Mouse (Mus musculus): ENCODE measurements around the gene Ano4.

The Ano4 gene

GRCm38 (mm10) chr10:89289290-89289689 lies 55.3 kb downstream of the Ano4 start:
- DNase-seq (ENCODE audit: extremely low read depth, low read depth): no peak

DNA sequence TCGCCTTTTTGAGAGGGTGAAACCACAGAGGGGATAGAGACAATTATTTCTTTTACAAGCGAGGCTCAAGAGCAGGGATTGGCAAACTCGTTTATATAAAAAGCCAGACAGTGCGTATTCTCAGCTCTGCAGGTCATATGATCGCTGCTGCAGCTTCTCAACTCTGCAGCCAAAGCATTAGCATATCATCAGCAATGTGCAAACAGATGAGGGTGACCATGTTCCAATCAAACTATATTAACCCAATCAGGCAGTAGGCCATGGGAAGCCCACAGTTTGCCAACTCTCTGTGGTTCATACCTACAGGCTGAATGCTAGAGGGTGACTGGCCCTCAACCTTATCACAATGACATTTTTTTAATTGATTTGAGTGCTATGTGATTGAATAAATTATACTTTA lies 64.2 kb downstream of the Ano4 start:
- no peak for DNase-seq (ENCODE audit: extremely low read depth, low read depth)

GRCm38 (mm10) chr10:89273001-89273680 lies 71.4 kb downstream of the Ano4 start:
- DNase-seq (ENCODE audit: extremely low read depth, low read depth): no peak

DNA sequence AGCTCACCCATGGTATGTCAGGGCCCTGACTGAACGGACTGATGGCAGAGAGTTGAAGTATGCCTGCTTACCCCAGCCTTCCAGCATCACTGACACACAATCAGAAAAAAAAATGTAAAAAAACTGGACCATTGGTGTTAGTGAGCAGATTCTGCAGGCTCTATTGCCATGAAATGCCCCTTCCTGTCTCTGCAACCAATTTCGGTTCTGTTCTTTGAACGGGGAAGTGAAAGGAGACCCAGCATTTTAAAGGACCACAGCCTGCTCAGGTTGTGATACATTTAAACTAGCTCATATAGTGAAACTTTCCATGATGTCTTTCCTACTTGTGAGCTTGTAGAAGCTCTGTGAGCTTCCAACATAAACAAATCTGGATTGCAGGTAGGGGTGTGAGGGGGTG lies 77.2 kb downstream of the Ano4 start:
- DNase-seq (ENCODE audit: extremely low read depth, low read depth): no peak

- no peak for DNase-seq (ENCODE audit: extremely low read depth, low read depth)
Measured at GRCm38 (mm10) chr10:89263396-89263795, 81.2 kb downstream of the Ano4 start.

GRCm38 (mm10) chr10:89257457-89258381 lies 86.8 kb downstream of the Ano4 start:
- no peak for DNase-seq (ENCODE audit: extremely low read depth, low read depth)

GRCm38 (mm10) chr10:89256762-89257456 lies 87.7 kb downstream of the Ano4 start:
- DNase-seq (ENCODE audit: extremely low read depth, low read depth): no peak

DNA sequence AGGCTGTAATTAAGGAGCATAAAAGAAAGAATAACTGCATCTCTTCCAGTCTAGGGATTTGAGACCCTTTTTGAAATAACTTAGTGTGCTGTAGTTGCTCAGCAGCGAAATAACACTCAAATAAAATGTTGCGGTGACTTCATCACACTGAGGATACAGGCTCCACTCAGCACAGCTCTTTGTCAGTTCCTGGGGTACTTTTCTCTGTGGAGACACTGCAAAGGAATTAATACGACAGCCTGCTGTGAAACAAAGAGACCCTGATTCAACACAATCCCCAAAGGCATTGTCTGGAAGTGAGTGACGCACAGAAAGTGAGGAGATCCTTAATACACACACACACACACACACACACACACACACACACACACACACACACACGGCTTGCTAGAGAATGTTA lies 89.8 kb downstream of the Ano4 start:
- no peak for DNase-seq (ENCODE audit: extremely low read depth, low read depth)

DNA sequence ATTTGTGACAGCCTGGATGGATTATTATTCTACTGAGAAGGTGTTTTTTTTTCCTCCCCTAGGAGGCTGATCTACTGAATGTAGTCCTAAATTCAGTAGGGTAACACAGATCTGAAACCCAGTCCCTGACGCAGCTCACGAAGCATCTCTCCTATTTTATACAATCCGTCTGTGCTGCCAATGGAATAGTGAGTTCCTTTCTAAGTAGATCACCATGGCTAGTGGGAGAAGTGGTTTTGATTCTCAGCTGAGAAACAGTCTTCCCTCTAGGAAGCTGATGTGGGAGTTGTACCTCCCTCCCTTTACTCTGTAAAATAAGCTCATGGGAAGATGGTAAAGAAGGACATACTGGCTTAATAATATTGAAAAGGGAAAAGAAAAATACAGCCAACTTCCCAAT lies 90.8 kb downstream of the Ano4 start:
- DNase-seq (ENCODE audit: extremely low read depth, low read depth): no peak

GRCm38 (mm10) chr10:89252636-89253035 lies 91.9 kb downstream of the Ano4 start:
- no peak for DNase-seq (ENCODE audit: extremely low read depth, low read depth)

GRCm38 (mm10) chr10:89243808-89244207 lies 100.8 kb downstream of the Ano4 start:
- DNase-seq (ENCODE audit: extremely low read depth, low read depth): no peak

DNA sequence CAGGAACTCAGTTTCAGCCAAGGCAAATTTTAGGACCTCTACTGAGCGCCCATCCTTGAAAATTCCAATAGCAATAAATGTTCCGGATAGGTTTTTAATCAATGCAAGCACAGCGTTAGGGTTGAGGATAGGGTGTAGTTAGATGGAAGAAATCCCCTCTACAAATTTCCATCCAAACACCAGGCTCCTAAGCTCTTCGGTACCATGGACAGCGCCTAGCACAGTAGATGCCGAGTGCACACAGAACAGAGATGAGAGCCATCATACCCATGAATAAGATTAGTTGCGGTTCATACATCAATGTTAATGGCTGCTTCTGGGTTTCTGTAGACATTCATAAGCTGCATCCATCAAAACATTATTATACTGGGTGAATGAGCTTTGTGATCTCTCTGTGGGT lies 120.0 kb downstream of the Ano4 start:
- no peak for DNase-seq (ENCODE audit: extremely low read depth, low read depth)

GRCm38 (mm10) chr10:89222284-89222989 lies 122.1 kb downstream of the Ano4 start:
- no peak for DNase-seq (ENCODE audit: extremely low read depth, low read depth)

DNA sequence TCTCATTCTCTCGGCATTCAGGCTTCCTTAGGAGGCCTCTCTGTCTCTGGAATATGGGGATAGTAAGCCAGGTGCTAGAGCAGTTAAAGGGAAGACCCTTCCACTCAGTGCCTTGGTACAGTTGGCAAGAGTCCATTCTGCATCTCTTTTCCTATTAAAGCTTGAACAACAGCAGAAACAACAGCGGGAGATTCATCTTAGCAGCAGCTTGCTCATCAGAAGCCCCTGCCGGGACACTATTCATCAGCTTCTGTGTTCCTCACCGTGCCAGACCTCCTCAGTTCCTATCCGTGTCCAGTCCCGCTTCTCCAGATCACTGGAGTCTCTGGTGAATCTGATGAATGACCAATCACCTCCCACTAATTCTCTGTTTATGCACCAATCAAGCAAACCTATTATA lies 128.5 kb downstream of the Ano4 start:
- no peak for DNase-seq (ENCODE audit: extremely low read depth, low read depth)

GRCm38 (mm10) chr10:89205858-89206257 lies 138.7 kb downstream of the Ano4 start:
- DNase-seq (ENCODE audit: extremely low read depth, low read depth): no peak

GRCm38 (mm10) chr10:89196444-89196843 lies 148.1 kb downstream of the Ano4 start:
- DNase-seq (ENCODE audit: extremely low read depth, low read depth): no peak

GRCm38 (mm10) chr10:89195068-89195467 lies 149.5 kb downstream of the Ano4 start:
- no peak for DNase-seq (ENCODE audit: extremely low read depth, low read depth)

DNA sequence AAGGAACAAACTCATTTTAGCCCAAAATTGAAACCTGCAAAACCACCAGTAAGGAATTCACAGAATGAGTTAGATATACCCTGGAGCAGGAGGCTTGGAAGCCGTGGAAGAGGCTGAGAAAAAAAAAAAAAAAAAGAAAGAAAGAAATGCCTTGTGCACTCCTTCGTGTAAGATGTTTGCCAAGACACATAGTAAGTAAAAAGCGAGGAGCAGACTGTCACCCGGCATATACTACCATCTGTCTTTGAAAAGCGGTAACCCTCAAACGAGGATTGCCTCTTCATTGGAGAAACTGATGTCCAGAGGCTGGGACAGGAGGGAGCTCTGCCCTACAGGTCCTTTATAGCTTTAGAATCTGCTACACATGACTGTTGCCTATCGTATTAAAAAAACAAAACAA lies 150.1 kb downstream of the Ano4 start:
- DNase-seq (ENCODE audit: extremely low read depth, low read depth): no peak

DNA sequence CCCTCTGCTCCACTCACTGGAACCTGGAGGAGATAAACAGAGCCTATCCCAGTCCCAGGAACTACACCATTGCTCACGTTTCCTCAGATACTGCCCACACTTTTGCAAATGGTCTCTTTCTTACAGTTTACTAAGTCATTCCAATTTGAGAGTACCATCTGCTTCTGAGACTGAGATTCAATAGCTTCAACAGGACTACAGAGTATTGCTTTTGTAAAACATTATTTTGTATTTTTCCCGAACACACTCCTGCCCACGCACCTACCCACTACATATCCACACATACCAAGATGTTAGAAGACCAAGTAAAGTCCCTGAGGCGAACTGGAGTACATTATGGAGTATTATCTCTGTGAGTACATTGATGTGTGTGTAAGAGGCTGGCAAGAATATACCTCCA lies 166.6 kb downstream of the Ano4 start:
- DNase-seq (ENCODE audit: extremely low read depth, low read depth): no peak

DNA sequence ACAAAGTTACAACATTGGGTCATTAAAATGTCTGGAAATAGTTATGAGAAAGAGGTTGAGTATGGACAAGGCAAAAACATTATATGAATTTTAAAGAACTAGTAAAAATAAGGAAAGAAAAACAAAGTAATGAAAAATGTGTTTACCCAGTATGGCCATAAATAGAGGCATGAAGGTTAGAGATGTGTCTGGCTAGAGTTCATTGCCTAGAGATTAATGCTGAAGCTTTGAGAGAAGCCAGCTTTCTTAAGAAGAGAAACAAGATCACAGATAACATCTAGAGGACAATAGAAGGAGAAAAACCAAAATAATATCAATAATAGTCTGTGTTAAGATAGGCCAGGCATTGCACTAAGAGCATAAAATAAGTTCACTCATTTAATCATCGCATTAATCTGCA lies 180.0 kb downstream of the Ano4 start:
- DNase-seq (ENCODE audit: extremely low read depth, low read depth): no peak

DNA sequence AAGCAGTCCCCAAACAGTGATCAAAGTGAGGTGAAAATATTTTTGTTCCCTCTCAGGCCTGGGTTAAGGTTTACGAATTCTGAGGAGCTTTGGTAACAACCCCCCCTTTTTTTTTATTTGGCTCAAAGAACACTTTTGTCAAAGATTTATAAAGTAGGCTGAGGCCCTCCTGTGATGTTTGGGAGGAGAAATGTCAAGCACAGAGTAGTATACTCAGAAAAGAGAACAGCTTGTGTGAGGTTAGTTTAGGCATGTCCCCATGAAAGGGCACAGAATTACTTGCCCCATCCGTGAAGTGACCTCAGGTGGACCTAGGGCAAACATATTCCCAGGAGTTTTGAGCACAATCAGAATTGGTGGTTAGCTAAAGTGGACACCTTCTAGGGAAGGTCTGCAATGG lies 189.1 kb downstream of the Ano4 start:
- DNase-seq (ENCODE audit: extremely low read depth, low read depth): no peak
